Mouse (Mus musculus) kidney, adult 18-20 months (tissue): ENCODE measurements around the gene Nme8.
A peak's percentile ranks its signal among the peaks of the same experiment; 100 is the strongest.

Experiments used
- DNase-seq: peaks from one replicate; pipeline ENCODE4 v3.0.0; 2021

Gene Nme8

GRCm38 (mm10) chr13:19640203-19640851 lies 57.3 kb downstream of the Nme8 start:
- no peak for DNase-seq

DNA sequence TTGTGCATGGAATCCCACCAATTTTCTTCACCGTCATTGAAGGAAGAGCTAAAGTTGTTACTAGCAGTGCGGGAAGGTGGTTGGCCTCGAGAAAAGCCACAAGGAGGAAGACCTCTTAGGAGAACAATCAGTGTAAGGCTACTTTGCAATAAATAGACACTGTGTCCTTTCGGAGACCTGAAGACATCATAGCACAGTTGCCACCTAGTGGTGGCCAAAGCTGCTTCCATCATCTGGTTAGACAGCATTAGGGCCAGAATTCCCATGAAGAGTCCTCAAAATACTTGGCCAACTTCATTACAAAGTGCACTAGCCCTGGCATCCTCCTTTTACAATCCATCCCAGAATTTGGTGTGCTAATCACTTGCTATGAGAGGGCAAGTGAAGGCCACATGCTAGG lies 61.5 kb downstream of the Nme8 start:
- DNase-seq: no peak

DNA sequence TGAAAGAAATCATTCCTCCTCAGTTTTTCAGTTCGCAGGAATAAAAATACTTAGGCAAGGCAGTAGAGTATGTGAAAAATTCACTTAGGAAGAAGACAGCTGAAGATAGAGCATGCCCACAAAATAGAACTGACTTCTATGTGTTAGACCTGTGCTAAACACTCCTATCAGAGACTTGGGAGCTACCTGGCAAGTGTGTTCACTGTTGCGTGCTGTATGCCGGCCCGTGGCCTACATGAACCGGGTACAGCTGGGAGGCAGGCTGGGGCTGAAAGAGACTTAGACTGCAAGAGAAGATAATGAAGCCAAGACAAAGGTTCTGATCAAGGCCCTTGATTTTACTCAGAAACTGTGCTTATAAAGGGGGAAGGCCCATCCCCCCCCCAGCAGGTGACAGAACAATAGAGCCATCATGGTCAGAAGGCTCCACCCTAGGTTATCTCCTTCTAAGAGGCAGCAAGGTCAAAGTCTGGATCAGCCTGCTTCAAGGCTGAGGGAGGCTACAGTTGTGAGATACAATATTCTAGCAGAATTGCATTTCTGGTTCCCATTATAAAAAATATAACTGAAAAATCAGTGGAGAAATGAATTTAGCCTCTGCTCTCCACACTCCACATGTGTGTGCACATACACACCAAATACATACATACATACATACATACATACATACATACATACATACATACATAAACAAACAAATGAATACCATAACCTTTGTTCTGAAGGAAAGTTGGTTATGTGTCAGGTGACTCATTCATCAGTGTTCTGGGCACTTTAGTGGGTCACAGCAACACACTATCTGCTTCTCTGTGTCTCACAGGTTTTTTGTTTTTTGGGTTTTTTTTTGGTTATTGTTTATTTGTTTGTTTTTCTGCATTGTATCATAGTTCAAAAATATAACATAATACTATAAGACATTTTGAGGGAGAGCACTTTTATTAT lies 66.6 kb downstream of the Nme8 start:
- no peak for DNase-seq

- DNase-seq: no peak
Measured at GRCm38 (mm10) chr13:19626473-19626872, 71.1 kb downstream of the Nme8 start.

GRCm38 (mm10) chr13:19624632-19625320 lies 72.8 kb downstream of the Nme8 start:
- DNase-seq: no peak

GRCm38 (mm10) chr13:19623228-19623905 lies 74.2 kb downstream of the Nme8 start:
- no peak for DNase-seq

DNA sequence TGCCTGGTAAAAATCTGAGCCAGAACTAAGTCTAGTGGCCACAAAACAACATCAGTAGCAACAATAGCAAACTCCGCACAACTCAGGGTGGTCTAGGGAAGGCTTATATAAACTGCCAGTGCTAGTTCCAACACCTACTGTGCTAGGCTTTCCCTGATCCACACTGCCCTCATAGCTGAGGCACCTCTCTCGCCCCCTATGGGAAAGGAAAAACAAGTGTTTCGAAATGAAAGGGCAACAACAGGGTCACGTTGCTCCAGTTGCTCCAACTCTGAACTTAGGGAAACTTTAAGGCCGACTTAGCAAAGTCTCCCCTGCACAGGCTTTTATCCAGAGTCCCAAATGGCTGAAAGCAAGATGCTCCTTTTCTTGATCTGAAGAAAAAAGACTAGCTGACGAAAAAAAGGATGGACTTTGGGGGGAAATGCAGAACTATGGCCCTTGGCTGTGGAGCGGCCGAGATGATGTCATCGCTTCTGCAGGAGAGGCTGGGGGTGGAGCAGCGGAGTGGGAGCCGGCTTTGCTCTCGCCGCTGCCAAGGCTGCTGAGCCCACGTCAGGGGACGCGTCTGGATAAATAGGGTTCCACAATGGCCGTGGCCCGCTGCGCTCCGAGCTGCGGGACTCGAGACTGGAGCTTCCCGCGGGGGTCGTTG lies 74.9 kb downstream of the Nme8 start, which contains the start of gene Sfrp4:
TSS of gene Sfrp4 (plus strand) at position 532 of the 655 bp plus-strand sequence.
- DNase-seq: no peak

DNA sequence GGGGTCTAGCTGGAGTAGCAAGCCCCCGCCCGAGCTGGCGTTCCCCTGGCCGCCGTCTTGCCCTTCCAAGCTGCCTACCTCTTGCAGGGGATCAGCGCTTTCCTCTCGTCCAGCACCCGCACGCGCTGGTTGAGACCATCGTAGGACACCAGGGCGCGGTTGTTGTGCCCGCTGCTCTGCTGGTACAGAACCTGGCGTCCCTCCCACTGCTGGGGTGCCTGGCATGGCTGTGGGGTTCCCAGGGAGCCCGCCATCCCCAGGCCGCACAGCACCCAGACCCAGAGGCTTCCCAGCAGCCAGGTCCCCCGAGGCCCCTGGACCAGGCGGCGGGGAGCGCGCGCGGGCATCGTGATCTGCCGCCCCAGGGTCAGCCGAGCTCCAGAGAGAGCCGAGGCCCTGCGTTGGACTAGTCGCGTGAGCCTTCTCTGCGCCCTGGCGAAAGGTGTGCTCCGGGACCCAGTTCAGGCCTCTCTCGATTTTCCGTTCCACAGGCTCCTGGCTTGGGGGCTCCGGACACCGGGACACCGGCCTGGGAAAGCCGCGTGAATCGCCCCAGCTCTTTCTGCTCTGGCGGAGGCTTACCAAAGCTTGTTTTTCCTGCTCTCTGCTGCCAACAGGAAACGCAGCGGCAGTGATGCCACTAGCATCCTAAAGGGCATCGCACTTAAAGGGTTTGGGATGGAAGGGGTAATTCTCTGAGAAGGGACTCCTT lies 78.2 kb downstream of the Nme8 start, which contains the start of gene Epdr1:
TSS of gene Epdr1 (minus strand) at position 712 of the 712 bp plus-strand sequence.
- DNase-seq: peak; percentile 34

GRCm38 (mm10) chr13:19618841-19619215 lies 78.8 kb downstream of the Nme8 start:
- DNase-seq: no peak

- DNase-seq: no peak
Measured at GRCm38 (mm10) chr13:19618081-19618480, 79.5 kb downstream of the Nme8 start.

DNA sequence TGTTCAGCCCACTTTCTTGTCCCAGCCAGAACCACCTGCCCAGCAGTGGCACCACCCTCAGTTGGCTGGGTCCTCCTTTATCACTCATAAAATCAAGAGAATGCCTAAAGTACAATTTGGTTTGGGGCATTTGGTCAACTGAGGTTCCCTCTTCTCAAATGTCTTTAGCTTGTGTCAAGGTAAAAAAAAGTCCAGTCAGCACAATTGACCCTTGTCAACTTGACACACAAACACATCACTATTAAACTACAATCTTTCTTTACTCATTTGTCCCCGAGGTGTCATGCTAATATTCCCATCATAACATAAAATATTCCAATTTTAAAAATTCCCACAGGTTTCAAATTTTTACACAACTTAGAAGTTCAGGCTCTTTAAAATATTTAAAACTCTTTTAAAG lies 83.3 kb downstream of the Nme8 start:
- DNase-seq: no peak

DNA sequence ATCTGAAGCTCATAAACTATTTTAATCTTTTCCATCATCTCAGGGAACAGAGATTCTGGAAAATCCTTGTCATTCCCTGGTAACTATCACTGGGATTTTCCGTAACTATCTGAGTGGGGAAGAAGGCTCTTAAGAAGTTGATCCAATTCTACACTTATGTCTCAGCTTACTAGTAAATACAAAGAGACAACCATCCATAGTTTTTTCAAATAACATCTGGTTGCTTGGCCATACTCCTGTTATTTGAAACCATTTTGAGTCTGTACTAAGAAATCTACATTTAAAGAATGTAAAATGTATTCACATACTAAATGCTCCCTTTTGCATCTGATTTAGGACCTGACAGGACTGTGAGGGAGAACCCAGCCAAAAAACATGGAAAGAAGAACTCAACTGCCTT lies 84.2 kb downstream of the Nme8 start:
- no peak for DNase-seq

DNA sequence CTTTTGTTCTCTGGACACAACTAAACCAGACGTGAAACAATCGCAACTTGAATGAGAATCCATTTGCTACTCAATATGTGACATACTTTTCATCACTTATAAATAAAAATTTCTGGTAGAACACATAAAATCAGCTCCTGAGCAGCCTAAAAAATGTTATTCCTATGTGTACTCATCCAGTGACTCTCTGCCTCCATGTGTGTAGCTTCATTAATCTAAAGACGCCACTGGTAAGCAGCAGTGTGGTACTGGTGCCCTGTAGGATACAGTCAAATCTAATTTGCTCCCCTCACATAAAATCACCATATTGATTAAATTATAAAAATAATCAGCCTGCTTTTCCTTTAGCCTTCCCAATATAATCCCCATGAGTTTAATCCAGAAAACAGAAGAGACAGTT lies 84.6 kb downstream of the Nme8 start:
- DNase-seq: no peak

DNA sequence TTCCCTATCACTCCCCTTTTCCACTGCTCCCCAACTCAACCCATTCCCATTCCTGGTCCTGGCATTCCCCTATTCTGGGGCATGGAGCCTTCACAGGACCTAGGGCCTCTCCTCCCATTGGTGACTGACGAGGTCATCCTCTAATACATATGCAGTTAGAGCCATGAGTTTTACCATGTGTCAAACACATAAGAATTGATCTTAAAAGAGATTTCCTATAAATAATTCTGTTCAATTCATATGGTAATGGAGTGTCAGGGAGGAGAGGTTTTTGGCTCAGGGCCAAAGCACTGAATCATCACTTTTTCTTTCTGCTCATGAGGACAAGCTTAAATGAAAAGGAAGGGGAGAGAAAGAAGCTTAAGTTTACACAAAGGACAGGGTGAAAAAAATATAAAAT lies 85.2 kb downstream of the Nme8 start:
- DNase-seq: no peak

DNA sequence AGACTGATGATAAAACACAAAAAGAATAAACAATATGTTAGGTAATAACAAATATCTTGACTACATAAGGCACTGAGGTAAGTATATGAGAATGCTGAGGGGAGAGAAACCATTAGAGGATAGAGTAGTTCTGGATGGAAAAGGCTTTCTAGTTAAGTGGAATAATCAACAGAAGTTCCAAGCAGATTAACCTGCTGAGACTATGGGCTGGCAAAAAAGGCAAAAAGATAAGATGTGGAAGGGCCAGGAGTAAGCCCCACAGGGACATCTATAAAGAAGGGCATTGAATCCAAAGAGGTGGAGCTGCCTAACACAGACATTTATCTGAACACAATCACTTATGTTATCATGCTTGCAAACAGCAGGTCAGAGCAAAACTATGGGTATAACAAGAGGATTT lies 89.5 kb downstream of the Nme8 start:
- DNase-seq: no peak

- no peak for DNase-seq
Measured at GRCm38 (mm10) chr13:19604916-19605315, 92.7 kb downstream of the Nme8 start.

- DNase-seq: no peak
Measured at GRCm38 (mm10) chr13:19603719-19604118, 93.9 kb downstream of the Nme8 start.

DNA sequence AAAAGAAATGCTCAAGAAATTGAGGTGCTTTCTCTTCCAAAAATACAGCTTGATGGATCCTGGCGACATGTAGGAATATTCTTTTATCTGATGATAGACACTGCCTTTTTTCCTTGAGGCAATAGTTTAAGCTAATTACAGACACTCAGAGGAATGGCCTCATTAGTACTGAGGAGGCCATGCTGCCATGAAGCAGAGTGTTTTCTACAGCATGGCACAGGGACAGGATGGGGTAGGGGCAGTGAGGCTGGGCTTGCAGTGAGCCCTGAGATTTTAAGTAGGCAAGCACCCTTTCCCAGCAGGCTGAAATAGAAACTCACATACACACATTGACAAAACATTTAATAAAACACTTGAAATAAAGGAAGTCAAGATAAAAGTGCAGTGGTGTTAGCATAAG lies 95.1 kb downstream of the Nme8 start:
- DNase-seq: no peak

GRCm38 (mm10) chr13:19599242-19599641 lies 98.4 kb downstream of the Nme8 start:
- DNase-seq: no peak

DNA sequence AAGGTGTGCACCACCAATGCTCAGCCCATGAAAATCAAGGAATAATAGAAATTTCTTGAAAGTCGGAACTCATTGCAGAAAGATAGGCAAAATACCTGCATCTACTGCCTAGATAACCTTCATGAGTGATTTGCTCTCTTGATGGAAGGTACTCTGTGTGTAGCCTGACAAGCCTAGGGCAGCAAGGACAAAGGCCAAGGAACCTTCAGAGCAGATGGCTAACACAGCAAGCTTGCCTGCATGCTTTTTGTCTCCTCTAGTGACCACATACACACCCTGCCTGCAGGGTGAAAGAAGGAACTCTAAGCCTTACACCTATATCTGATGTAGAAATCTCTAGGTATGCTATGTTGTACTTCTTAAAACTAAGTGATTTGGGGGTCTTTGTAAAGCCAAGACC lies 102.5 kb downstream of the Nme8 start:
- no peak for DNase-seq
